Mouse (Mus musculus): ENCODE results near the gene Cyb561d1.

Cyb561d1 gene

DNA sequence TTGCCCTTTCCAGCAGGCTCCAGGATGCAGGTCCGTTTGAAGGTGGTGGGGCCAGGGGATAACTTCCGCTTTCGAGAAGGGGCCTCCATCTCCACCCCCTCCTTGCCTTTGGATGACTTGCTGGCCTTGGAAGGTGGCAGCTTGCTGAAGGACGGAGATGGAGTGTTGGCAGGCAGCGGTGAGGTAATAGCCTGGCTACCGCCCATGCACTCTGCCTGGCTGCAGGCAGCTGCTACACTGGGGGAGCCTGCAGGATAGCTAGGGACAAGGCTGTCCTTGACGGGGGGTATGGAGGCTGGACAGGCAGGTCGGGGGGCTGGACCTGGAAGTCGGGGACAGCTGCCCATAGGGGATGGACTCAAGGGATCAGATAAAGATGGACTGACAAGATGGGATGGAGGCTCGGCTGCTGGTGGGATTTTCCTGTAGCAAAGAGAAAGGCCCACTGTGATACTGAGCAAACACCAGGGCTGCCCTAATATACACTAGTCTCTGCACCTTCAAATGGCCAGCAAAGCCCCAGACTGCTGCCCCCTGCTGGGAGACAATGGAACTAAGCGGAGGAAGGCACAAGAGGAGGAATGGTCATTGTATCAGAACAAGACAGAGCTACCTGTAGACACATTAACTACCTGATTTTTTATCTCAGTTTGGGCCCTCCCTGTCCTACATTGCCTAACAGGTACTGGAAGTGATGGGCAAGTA, 2.8 kb upstream of the Cyb561d1 start:
- peak; percentile 85 for DNase-seq

DNA sequence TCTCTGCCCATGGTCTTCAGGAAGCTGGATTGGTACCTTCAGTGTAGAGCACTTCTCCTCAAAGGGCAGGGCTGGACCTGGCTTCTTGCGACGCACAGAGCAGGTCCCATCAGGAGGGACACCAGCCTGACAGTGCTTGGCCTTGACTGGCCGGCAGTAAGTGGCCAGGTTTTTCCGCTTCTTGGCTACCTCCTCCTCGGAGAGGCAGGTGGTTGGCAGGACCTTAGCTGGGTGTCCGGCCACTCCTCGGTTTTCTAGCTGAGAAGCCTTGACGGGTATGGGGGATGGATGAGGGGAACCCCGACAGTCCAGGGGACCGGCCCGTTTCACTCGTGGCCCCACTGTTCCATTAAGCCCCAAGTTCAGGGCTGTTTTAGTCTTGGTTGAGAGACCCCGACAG, 2.2 kb upstream of the Cyb561d1 start:
- DNase-seq, result no peak

DNA sequence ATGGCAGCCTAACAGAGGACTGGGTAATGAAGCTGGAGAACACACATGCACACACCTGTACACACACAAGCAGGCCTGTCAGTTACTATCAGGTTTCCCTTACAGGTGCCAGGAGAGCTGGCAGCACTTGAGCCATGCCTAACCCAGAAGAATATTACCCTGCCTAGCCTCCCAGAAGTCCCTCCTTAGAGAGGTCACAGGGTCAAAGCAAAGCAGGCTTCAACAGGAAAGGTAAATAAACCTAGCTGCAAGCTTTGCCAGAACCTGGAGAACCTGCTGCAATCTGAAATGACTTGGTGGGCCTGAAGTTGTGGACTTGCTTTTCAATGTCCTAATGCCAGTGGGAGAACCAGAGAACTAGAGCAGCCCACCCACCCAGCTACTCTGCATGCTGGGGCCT, 1.5 kb upstream of the Cyb561d1 start:
- no peak for DNase-seq

DNA sequence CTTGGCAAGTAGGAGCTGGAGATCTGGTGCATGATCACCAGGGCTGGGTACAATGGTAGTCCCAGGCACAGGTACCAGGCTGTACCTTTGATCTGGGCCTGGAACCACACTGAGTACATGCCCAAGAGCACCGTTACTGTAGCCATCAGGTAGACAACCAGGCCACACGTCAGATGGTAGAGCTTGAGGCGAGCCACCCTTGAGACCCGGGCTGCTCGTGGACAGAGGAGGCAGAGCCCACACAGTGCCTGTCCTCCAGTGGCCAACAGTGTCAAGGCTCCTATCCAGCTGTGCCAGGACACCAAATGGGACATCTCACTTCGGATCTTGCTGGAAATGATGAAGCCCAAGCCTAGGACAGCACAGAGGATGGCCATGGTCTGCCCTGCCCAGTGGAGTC, 1.8 kb downstream of the Cyb561d1 start:
- no peak for DNase-seq

DNA sequence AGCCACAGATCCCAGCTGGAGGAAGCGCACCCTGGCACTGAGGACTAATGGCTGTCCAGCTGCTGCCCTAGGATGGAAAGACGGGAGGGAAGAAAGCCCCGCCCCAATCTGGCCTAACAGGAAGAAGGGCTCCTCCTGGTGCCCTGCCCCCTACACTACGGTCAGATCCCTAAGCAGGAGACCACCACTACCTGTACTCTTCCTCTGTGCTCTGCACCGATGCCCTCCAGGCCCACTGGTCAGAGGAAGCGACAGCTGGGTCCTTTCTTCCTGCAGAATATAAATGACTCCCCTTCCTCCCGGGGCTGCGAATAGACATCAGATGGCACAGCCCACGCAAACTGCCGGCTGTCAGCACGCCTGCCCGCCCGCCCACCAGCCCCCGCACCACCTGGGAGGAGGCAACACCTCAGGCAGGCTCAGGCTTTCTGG, 3.9 kb downstream of the Cyb561d1 start:
- peak; percentile 60 for DNase-seq

- no peak for DNase-seq
Observed at GRCm38 (mm10) chr3:108195941-108196590, 4.9 kb downstream of the Cyb561d1 start.

- DNase-seq, result no peak
Observed at GRCm38 (mm10) chr3:108195287-108195686, 5.7 kb downstream of the Cyb561d1 start.

DNA sequence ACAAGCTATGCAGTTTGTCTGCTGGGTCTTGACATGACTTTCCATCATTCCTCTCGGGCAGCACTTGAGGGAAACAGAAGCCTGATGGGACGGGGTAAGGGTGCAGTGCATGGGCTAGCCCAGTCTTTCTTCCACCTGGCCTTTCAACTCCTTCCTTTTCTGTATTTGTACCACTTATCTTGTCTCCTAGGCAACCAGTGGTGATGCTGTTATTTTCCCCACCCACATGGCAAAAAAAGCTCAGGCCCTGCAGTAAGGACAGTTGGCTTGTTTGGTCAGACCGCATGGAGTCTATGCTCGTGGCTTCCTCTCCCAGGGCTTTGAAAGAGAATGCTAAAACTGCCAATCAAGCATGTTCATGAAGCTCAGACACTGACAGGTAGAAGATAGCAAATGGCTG, 7.3 kb downstream of the Cyb561d1 start:
- DNase-seq, result no peak

GRCm38 (mm10) chr3:108189897-108190296, 11.1 kb downstream of the Cyb561d1 start:
- no peak for DNase-seq

DNA sequence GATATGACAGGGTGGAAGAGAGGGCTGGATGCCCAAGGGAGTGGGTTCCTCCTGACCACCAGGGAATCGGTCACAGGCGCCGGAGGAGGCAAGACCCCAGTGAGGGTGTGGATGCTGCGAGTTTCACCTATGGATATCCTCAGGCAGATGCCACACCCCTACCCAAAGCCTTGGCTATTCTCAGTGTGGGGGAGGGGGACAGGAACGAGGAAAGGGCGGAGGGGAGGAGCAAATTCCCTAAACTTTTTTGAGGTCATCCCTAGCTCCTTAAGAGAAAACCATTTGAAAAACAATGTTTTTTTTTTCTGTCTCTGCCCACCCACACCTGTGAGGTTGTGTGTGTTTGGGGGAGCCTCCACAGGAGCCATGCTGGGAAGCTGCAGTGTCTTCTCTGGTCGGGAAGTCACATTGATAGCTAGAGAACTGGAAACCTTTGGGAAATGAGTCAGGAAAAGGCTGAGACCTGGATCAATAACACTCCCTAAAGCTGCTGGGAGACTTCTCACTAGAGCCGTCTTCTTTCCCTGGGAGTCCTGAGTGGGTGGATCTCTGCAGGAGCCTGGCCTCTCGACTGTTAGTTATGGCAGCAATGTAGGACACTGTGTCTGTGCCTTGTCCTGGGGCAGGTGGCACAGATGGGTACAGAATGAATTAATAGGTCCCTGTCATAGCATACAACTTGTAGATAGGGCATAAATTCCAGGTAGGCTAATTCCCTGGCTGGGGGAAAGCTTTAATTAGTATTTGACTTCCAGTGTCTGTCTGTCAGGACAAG, 12.1 kb downstream of the Cyb561d1 start:
- no peak for DNase-seq

DNA sequence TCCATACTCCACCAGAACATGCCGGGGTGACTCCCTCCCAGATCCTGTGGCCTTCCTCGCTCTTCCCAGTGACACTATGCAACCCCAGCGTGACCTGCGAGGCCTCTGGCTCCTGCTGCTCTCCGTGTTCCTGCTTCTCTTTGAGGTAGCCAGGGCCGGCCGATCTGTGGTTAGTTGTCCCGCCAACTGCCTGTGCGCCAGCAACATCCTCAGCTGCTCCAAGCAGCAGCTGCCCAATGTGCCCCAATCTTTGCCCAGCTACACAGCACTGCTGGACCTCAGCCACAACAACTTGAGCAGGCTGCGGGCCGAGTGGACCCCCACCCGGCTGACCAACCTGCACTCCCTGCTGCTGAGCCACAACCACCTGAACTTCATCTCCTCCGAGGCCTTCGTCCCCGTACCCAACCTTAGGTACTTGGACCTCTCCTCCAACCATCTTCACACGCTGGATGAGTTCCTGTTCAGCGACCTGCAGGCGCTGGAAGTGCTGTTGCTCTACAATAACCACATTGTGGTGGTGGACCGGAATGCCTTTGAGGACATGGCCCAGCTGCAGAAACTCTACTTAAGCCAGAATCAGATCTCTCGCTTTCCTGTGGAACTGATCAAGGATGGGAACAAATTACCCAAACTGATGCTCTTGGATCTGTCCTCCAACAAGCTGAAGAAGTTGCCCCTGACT, 13.8 kb downstream of the Cyb561d1 start:
- no peak for DNase-seq

DNA sequence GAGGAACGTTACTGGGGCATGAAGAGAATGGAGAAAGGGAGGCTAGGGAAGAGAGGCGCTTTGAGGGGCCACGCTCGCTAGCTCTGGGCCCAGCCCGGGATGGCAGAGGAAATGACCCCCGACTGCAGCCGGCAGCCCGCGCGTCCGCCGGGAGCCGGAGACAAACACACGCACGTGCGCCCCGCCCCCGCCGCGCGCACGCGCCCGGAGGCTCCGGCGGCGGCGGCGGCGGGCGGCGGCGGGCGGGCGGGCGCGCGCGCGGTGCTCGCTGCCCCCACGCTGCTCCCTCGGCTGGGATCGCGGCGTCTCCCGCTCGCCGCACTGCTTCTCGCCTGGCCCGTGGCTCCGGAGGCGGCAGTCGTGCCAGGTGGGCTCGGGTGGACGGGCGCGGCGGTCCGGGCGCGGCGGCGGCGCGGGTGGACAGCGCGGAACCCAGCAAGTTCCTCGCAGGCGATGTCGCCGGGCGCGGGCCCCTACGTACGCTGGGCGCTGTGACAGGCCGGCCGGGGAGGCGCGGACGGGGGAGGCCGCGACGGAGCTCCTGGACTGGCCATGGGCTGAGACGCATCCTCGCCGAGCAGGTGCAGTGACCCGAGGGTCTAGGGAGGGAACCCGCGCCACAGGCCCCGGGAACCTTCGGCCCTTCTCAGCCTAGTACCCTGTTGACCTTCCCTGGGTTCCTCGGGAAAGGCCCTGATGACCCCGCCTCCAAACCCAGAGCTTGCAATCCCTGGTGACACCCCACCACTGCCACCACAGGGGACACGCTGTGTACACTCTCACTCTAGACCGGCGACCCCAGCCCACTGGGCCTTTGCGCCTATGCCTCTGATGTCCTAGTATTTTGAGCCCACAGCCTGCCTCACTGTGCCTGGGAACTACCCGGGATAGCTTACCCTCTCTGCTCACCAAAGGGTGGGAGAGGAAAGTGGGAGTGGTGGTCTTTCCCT, 14.6 kb downstream of the Cyb561d1 start, which contains the start of gene Amigo1:
Gene Amigo1, plus strand, starts transcription at position 238 of the 950 bp plus-strand sequence.
- peak; percentile 52 for DNase-seq

DNA sequence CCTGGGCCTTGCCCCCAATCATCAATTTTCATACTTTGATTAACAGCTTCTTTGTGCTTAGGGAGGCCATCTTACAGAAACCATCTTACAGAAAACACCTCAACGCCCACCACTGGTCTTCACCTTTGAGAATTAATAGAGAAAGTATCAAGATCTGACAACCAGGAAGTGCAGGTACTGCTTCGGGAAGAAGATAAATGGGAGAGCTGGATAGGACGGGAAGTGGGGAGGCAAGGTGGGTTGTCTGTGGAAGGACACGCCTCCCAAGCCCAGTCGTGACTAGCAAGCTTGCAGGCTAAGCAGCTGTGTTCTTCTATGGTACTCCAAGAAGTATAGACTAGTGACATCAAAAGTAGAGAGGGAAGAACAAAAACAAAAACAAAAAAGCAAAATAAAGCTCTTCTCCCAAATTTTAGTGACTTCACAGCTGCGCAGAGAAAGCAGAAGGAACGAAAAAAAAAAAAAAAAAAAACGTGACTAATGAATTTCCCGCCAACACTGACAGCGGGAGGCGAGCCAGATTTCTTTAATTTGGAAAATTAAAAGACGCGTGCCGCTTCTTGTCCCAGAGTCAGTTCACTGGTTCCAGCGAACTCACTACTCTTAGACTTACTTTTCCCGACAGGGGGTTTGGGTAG, 15.4 kb downstream of the Cyb561d1 start:
- no peak for DNase-seq

DNA sequence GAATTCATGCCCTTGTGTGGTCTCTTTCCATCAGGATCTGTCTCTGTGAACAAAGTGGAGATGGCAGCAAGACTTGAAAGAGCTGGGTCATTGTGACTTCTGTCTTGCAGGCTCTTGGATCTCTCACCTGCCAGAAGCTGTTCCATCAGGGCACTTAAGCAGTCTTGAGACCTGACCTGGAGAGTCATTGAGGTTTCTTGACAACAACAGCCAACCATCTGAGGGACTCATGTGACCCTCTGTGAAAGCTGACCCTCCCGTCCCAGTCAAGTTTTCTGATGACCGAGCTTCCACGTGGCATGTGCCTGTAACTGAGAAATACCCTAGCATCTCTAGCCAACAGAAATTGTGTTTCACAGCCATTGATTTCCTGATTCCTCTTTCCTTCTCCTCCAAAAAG, 16.3 kb downstream of the Cyb561d1 start:
- DNase-seq, result no peak

- DNase-seq, result no peak
Observed at GRCm38 (mm10) chr3:108180514-108180913, 20.5 kb downstream of the Cyb561d1 start.

DNA sequence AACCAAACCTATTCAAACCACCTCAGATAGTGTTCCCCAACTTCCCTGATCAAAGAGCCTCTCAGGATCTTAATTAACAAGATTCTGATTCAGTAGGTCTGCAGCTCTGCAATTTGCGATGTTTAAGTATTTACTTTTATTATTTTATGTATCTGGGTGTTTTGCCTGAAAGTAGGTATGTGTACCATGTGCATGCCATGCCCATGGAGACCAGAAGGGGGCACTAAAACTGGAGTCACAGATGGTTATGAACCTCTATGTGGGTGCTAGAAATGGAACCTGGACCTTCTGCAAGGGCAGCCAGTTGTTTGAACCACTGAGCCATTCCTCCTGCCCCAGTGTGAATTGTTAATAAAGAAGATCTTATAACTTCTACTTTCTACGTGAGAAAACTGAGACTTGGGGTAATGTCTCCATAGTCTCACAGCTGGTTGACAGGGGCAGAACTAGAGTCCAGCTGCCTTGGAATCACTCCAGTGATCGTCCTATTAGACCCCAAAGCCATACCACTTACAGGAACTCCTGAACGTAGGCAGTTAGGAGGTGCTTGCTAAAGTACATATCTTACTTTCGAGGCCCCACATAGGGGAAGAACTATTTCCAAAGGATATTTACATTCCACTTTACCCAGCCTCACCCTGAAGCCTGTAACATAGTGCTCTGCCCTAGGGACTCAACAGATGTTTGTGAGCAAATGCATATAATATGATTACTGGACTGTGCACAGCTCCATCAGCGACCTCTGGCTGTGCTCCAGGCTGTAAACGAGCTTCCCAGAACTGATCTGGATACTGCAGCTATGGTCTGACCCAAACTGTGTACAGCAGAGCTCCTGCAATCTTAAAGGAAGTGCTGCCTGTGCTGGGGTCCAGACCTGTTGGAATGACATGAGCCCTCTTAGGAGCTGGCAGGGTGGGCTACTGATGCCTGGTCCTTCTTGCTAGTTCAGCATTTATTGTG, 22.0 kb downstream of the Cyb561d1 start:
- no peak for DNase-seq

DNA sequence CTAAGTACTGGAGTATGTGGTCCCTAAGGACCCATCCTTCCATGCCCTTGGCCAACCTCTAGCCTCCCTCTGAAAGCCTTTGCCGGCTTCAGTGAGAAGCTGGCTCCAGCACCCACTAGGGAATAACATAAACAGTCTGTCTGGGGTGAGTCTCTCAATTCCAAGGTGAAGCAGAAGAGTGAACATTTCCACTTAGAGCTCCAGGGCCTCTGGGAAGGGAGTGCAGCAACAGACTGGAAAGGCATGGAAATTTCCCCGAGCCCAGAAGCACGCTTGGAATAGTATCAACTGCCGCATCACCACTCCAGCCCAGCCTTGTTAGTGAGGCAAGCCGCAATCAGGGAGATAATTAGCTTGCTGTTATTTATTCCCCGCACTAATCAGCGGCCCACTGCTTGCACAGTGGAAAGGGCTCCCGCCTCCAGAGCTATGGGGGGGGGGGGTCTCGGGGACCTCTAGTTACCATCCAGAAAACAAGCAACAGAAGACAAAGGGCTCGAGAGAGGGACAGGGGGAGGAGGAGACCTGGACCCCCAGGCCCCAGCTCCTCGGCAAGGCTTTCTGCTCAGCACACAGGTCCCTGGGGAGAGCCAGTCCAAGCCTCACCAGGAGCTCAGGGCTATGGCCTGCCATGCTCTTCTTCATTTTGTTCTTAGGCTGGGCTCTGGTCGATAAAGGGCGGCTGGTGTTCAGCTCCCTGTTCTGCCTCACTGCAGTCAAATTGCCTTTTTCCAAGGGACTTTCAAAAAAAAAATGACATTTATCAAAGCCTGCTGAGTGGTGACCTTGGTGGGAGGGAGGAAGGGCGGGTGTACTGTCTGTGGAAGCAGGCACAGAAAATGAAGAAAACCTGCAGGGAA, 26.1 kb downstream of the Cyb561d1 start:
- peak; percentile 68 for DNase-seq

DNA sequence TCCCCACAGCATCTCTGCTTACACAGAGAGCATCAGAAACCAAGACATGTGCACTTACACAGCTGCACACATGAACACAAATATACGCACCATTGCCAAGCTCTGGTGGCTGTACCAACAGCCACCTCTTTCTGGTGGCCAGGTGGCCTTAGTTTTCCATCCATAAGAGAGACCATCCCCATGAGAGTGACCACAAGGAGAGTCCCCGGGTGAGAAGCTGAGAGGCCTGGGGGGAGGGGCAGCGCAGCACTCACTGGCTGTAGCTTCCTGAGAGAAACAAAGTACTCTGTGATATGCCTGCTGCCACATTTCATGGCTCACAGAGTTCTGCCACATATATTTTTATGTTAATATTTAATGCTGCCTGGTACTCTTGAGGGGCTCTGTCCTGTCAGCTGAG, 31.8 kb downstream of the Cyb561d1 start:
- DNase-seq, result no peak

GRCm38 (mm10) chr3:108167499-108167898, 33.5 kb downstream of the Cyb561d1 start:
- DNase-seq, result no peak
